Mouse (Mus musculus) bone marrow, adult 2 months (tissue): Measurements from ENCODE around the gene Dnaaf2. TPM values are rescaled to one million over a fixed set of nuclear protein-coding genes. Genes with fewer than 3 reads are reported as not detected.

ENCODE experiments used
- H3K27ac ChIP-seq: fragments of 200-500 bp; 2 replicates; pipeline ENCODE4 v1.5.1; 2012; ENCODE audit warnings: low read depth, mild to moderate bottlenecking, control low read depth, inconsistent platforms, low read length; ENCODE audit not compliant: control insufficient read depth, poor library complexity, insufficient read depth
- H3K4me1 ChIP-seq: fragments of 200-500 bp; 2 replicates; pipeline ENCODE4 v1.6.1; 2011; ENCODE audit warnings: low read length; ENCODE audit not compliant: control insufficient read depth, insufficient read depth
- H3K4me3 ChIP-seq: fragments of 200-500 bp; replicated peaks from 2 replicates; pipeline ENCODE3; 2011; ENCODE audit warnings: mild to moderate bottlenecking, low read depth, low read length, control low read depth; ENCODE audit not compliant: control insufficient read depth
- CTCF ChIP-seq: fragments of 200-500 bp; IDR thresholded peaks from 2 replicates; pipeline ENCODE4 v1.5.1; 2011; ENCODE audit warnings: low read length, control low read depth; ENCODE audit not compliant: control insufficient read depth, insufficient read depth
- POLR2A ChIP-seq: fragments of 200-500 bp; IDR thresholded peaks from 2 replicates; pipeline ENCODE4 v1.6.1; 2011; ENCODE audit warnings: low read depth, mild to moderate bottlenecking, control low read depth, low read length, borderline replicate concordance; ENCODE audit not compliant: control insufficient read depth
- WGBS: fragments of 180-500 bp; shearing (Covaris S2); methylation state at CpG from one replicate; pipeline ENCODE4 v1.1.7; 2018; 5-methylcytosine and 5-hydroxymethylcytosine counted together
- polyA plus RNA-seq: library from polyadenylated mRNA; stranded (reverse); fragments of >200 nt; gene quantifications from 2 replicates; pipeline ENCODE4 v1.2.4, GENCODE M21; 2011; ENCODE audit warnings: low replicate concordance; ENCODE audit not compliant: missing spikeins, insufficient read depth, insufficient read length

Dnaaf2 gene
- polyA plus RNA-seq, 1 experiment: 2.1 TPM

DNA sequence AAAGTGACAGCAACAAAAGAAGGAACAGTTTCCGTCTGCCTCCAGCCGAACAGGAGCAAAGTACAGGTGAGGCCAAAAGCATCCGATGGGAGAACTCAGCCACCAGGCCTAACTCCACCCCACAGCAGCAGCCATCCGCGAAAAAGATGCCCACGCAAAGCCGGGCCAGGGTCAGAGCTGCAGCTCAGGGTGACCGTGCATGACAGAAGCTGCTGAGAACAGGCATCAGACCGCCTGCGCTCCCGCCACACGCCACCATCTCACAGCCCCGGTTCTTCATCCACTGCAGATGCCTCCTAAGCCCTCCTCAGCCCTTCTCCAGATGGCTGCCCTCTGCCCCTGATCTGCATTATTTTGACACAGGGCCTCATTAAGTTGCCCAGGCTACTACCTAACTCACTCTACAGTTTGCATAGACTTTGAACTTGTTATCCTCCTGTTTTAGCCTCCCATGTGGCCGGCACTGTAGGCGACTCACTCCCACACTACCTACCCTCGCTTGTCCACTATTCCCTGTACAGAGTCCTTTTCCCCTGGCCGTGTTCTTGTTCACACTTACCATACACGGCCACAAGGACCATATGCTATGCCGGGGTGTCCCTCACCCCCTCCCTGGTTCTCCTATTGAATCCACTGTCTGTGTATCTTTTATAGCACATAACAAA is 22.5 kb upstream of the Dnaaf2 start:
- TF ChIP-seq CTCF: no peak
- TF ChIP-seq POLR2A: no peak
- H3K4me1 ChIP-seq: no peaks in the 10 kb centered on the region; the same call in 1 of the 2 replicates
- 92% methylated on average over 19 of the region's 19 CpGs for WGBS
- no peak overlapping the region for H3K4me3 ChIP-seq
- H3K27ac ChIP-seq: 0 out of 2 replicates have a peak overlapping the region, but pooled peaks have one; percentile 7

DNA sequence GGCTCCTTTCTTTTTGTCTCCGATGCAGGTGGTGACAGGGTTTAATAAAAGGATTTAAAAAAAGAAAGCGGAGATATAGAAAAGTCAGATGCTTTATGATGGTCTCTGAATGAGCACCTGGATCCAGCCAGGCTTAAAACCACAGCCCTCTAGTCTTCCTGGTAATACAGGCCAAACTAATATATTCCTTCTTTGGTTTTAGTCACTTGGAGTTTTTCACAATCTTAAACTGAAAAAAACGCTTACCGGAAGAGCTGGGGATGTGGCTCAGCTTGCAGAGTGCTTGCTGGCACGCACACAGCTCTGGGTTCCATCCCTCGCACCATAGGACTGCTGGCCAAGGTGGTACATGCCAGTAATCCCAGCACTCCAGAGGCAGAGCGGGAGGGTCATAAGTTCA is 18.4 kb upstream of the Dnaaf2 start:
- H3K27ac ChIP-seq: no peak overlapping the region
- 77% methylated on average over 7 of the region's 7 CpGs for WGBS
- TF ChIP-seq CTCF: no peak
- H3K4me3 ChIP-seq: no peak overlapping the region
- H3K4me1 ChIP-seq: peaks cover 2% of the 10 kb centered on the region

DNA sequence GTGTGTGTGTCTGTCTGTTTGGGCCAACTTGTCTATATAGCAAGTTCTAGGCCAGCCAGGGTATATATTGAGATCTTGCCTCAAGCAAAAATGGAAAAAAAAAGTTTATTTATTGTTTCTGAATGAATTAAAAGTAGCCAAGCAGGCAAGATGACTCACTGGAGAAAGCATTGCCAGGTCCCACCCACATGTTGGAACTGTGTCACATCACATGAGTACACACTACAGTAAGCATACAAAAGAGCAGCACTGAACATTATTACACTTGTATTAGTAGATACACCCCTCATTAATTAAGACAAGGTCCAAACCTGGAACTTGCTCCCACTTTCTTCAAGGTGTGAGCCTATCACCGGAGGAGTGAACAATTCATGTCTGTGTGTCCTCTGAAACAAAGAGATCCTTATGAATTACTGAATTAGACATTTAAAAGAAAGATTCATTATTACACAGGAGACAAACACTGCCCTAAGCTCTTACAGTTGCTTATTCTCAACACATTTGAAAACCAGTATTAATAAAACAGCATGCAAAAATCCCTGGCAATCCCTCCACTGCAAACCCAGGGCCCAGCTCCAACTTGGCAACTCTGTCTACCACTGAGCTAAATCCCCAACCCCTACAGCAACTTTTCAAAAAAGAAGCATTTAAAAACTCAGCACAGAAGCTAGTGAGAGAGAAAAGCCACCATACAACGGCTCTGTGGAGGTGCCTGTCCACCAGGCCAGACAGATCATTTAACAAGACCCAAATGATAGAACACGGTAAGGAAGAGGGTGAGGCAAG is 17.0 kb upstream of the Dnaaf2 start:
- TF ChIP-seq POLR2A (no peak), CTCF (no peak)

GRCm38 (mm10) chr12:69214393-69214792 is 16.2 kb upstream of the Dnaaf2 start:
- Histone ChIP-seq H3K27ac (no peak overlapping the region), H3K4me3 (no peak overlapping the region), H3K4me1 (peaks cover 2% of the 10 kb centered on the region)
- TF ChIP-seq POLR2A: no peak
- TF ChIP-seq CTCF: no peak
- 52% methylated on average over 7 of the region's 7 CpGs for WGBS

More for the DNA sequence above, 17.0 kb upstream of the Dnaaf2 start:
- Histone ChIP-seq H3K4me3 (no peak overlapping the region), H3K4me1 (peaks cover 2% of the 10 kb centered on the region), H3K27ac (no peak overlapping the region)
- WGBS: 65% methylated on average over 3 of the region's 3 CpGs

- Histone ChIP-seq H3K4me3 (no peak overlapping the region), H3K27ac (no peak overlapping the region), H3K4me1 (peaks cover 2% of the 10 kb centered on the region)
- no peak for TF ChIP-seq CTCF
- TF ChIP-seq POLR2A: no peak
- 85% methylated on average over 13 of the region's 13 CpGs for WGBS
These were observed 15.1 kb upstream of the Dnaaf2 start for GRCm38 (mm10) chr12:69213186-69213777.

- TF ChIP-seq POLR2A (no peak), CTCF (no peak)
- Histone ChIP-seq H3K4me3 (no peak overlapping the region), H3K27ac (no peak overlapping the region), H3K4me1 (peaks cover 2% of the 10 kb centered on the region)
- 86% methylated on average over 5 of the region's 5 CpGs for WGBS
These were observed 12.8 kb upstream of the Dnaaf2 start for GRCm38 (mm10) chr12:69211057-69211456.

DNA sequence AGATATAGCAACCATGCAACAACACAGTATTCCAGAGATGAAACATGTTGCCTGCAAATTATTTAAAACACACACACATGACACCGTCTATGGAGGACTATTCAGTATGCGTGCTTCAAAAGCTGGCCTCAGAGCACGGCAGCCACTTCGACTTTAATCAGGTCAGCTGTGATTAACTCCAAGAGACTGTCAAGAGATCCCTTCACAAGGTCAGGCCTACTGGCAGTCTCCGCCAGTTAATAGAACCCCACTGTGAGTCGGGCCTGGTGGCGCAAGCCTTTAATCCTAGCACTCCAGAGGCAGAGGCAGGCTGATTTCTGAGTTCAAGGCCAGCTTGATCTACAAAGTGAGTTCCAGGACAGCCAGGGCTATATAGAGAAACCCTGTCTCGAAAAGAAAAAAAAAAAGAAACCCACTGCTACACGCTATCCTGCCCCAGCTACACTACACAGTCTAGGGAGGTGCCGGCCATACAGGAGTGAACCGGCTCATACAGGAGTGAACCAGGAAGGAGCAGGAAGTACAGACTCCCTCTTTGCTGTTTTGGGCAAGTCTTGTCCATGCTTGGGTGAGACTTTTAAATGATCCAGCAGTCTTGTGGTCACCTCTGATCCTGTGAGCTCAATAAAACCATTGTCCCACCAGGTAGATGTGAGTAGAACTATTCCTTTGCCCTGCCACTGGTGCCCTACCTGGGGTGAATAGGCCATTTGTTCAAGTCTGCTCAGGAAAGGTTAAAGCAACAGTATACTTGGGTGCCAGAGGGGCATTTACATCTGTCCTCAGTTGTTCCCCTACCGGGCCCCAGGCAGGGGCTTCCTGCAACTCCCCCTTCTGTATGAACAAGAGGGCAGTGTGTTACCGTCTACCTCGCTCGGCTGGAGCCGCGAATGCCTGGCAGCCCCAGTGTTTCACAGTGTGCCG is 12.1 kb upstream of the Dnaaf2 start:
- TF ChIP-seq CTCF: no peak
- TF ChIP-seq POLR2A: no peak
- Histone ChIP-seq H3K4me3 (no peak overlapping the region), H3K4me1 (peaks cover 2% of the 10 kb centered on the region), H3K27ac (no peak overlapping the region)
- 93% methylated on average over 18 of the region's 18 CpGs for WGBS

- H3K4me1 ChIP-seq: no peaks in the 10 kb centered on the region
- TF ChIP-seq CTCF: no peak
- no peak for TF ChIP-seq POLR2A
- WGBS: 79% methylated on average over 2 of the region's 2 CpGs
- no peak overlapping the region for H3K4me3 ChIP-seq
- no peak overlapping the region for H3K27ac ChIP-seq
These were observed 10.3 kb upstream of the Dnaaf2 start for GRCm38 (mm10) chr12:69208520-69208919.

- TF ChIP-seq POLR2A: no peak
- no peak for TF ChIP-seq CTCF
- Histone ChIP-seq H3K4me3 (no peak overlapping the region), H3K27ac (no peak overlapping the region), H3K4me1 (no peaks in the 10 kb centered on the region)
- WGBS: 95% methylated on average over 7 of the region's 7 CpGs
These were observed 9.7 kb upstream of the Dnaaf2 start for GRCm38 (mm10) chr12:69207926-69208325.
